Mouse (Mus musculus) induced T-regulatory cell, adult 2 months (primary cell): ENCODE measurements around the gene Podxl.
A peak's percentile ranks its signal among the peaks of the same experiment; 100 is the strongest.

ENCODE experiments used
- DNase-seq: peaks from one replicate; pipeline ENCODE4 v3.0.0-alpha.2; 2012; ENCODE audit warnings: low read depth

The Podxl gene

DNA sequence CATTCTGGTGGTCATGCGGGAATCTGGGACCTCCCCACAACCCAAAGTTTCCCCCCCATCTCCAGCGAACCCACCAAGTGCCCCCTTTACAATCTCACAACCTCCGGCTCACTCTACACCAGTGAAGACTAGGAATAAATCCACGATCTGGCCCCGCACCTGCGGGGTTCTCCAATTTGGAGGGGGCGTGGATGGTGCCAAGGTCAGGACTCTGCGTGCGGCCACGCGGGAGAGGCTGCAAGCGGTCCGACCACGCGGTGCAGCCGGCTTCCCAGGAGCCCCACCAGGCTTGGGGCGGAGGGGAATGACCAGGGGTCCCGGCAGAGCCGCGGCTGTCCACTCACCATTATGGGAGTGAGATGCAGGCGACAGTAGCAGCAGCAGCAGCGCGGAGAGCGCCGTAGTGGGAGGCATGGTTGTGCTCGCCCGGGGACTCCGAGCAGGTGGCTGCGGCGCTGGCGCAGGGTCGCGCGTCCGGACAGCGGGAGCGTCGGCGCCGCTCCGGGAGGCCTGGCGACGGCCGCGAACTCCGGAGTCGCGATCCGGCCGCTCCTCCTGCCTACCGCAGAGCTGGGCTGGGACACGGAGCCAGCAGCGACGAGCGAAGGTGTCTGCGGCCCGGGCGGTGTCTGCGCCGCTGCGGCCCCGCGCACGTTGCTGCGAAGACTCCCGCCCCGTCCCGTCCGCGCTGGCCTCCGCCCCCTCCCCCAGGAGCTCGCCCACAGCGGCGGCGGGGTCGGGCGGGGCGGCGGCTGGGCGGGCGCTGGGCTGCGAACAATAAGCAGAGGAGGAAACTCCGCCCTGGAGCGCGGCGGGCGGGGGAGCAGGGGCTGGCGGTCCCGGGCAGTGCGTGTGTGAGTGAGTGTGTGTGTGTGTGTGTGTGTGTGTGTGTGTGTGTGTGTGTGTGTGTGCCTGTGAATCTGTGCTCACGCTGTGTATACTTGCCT lies at the start of gene Podxl:
TSS of gene Podxl (minus strand) at position 747 of the 947 bp plus-strand sequence.
- DNase-seq, result peak; percentile 70

GRCm38 (mm10) chr6:31612560-31613270 lies 48.9 kb upstream of the Podxl start:
- no peak for DNase-seq

DNA sequence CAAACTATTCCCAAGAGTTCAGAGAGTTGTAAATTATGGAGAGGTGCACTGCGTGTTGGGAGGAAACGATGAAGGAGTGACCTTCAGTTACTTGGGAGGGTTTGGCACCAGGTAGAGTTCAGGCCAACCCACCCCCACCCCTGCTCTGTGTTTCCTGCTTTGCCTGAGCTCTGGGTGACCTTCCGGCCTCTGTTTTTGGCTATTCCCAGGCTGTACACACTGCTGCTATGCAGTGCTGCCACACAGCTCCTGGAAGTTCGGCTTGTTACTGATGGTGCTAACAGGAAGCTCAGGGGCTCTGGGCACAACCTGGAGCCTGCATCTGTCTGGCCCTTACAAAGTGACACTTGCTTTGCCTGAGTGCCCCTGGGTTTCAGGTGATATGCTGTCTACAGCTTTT lies 42.6 kb upstream of the Podxl start:
- no peak for DNase-seq

- no peak for DNase-seq
These were observed 41.0 kb upstream of the Podxl start for GRCm38 (mm10) chr6:31604629-31605265.

GRCm38 (mm10) chr6:31602489-31602888 lies 38.7 kb upstream of the Podxl start:
- no peak for DNase-seq

GRCm38 (mm10) chr6:31601131-31601530 lies 37.4 kb upstream of the Podxl start:
- DNase-seq, result no peak

DNA sequence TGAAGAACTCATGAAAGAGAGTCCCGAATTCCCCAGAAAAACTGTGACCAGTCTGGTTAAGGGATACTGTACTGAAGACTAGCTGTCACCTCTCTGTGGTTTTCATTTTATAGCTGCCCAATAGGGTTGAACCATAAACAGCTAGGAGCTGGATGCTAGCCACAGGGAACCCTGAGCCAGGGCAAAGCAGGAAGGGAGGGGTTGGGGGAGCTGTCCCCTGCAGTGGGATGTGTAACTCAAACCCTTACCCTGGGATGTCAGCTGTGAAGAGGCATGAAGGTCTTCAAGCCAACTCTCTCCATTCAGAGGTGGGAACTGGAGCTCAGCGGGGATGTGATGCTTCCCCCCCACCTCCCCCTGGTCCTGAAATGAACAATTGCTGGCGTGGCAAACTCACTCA lies 36.1 kb upstream of the Podxl start:
- DNase-seq, result no peak

- DNase-seq, result no peak
These were observed 34.6 kb upstream of the Podxl start for GRCm38 (mm10) chr6:31598349-31598911.

DNA sequence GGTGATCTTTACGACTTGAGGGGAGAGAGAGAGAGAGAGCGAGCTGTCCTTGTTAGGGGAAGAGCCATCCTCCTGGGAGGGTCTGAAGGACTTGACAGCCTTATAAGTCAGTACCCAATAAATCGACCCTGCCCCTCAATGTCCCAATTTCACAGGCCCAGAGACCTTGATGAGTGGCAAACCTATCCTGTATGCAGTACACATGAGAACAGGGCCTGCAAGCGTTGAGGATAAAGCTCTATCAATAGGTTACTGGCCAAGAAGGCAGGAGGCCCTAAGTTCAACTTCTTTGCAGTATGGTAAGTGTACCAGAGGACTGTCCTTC lies 33.3 kb upstream of the Podxl start:
- DNase-seq, result no peak

GRCm38 (mm10) chr6:31596346-31597135 lies 32.8 kb upstream of the Podxl start:
- DNase-seq, result no peak

DNA sequence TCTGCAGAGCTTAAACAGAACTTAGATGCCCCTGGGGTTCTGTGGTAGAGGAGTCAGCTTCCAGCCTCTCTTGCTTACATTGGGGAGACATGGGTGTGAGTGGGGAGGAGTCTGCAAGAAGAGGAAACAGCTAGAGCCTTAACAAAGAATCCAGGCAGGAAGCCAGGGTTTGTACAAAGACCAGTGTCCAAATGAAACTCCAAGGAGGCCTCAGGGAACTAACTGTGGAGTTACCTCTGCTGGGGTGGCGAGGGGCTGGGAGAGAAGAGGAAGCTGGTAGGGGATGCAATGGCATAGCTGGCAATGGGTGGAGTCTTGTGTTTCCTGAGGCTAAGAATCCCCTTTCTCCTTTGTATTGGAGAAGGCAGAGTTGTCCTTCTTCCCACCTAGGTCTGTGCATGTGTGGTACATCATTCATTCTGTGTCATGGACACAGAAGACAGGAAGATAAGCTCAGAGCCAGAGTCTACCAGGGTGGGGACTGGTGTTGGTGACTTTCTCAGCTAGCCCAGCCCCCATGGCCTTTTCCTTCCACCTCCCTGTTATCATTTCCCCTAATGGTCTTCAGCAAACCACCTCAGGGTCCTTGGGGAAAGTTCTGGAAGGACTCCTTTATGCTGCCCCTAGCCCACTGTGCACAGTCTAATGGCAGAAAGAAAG lies 28.9 kb upstream of the Podxl start:
- no peak for DNase-seq

- no peak for DNase-seq
These were observed 28.3 kb upstream of the Podxl start for GRCm38 (mm10) chr6:31592128-31592527.

DNA sequence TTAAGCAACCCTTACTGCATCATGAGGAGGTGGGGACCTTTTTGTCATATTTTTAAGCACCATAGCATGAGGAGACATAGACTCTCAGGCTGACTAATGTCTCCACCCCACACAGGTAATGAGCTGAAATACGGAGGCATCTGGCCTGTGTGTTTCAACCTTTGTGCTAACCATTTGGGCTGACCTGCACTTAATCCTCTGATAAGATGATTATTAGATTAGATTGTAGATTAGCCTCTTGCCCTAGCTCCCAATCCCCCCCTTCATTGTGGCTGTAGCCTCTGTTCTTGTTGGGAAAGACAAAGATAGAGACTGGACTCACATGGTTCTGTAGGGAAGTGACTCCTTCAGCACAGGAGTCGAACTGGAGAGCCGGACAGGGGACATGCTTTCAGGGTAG lies 27.9 kb upstream of the Podxl start:
- DNase-seq, result no peak

DNA sequence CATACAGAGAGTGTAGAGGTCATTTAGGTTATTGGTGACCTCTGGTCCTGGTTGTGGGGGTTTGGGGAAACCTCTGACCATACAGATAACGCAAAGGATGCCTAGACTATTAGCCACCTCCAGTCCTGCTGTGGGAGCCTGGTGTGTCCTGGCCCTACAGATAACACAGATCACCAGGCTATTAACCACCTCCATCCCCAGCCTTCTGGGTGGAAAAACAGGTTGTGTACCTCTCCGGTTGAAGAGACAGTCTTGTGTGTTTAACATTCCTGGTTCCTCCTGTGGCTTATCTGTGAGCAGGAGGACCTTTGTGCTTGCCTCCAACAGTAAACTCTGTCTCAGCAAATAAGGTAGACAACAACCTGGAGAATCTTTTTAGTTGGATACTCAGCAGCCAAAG lies 27.0 kb upstream of the Podxl start:
- DNase-seq, result no peak

- DNase-seq, result no peak
These were observed 25.5 kb upstream of the Podxl start for GRCm38 (mm10) chr6:31589268-31589667.

- DNase-seq, result no peak
These were observed 23.9 kb upstream of the Podxl start for GRCm38 (mm10) chr6:31587655-31588054.

GRCm38 (mm10) chr6:31586127-31586526 lies 22.3 kb upstream of the Podxl start:
- DNase-seq, result no peak

- DNase-seq, result no peak
These were observed 12.4 kb upstream of the Podxl start for GRCm38 (mm10) chr6:31576151-31576550.

- no peak for DNase-seq
These were observed 11.3 kb upstream of the Podxl start for GRCm38 (mm10) chr6:31575063-31575462.

DNA sequence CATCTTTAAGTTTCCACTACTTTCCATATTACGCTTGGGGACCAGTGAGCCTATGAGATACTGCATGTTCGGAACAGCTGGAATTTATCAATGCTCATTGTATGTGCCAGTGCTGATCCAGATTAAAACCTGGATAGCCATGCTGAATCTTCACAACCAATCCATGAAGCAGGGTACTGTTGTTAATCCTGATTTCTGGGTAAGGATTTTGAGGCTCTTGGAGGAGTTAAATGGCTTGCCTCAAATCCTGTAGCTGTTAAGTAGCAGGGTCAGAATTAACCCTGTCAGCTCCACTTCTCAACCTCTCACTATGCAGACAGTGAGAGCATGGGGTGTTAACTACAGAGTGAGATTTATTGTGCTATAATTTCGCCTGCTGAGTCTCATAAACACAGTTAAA lies 7.7 kb upstream of the Podxl start:
- no peak for DNase-seq

GRCm38 (mm10) chr6:31568070-31568595 lies 4.4 kb upstream of the Podxl start:
- no peak for DNase-seq
